Mouse (Mus musculus): ENCODE data around the gene Serpinb1c.
A peak's percentile ranks its signal among the peaks of the same experiment; 100 is the strongest.
"Not testable (repeated sequence)": the region's sequence is repeated elsewhere in the genome, so short reads cannot be mapped to it uniquely, and the experiment has no call there.

Gene Serpinb1c

GRCm38 (mm10) chr13:32898111-32898510, at the start of gene Serpinb1c:
Gene Serpinb1c (minus strand): TSS chr13:32898211.
- DNase-seq, result no peak

- DNase-seq, result not testable (repeated sequence)
Measured at GRCm38 (mm10) chr13:32939191-32939590, 41.2 kb upstream of the Serpinb1c start.

- not testable (repeated sequence) for DNase-seq
Measured at GRCm38 (mm10) chr13:32938275-32938674, 40.3 kb upstream of the Serpinb1c start.

- DNase-seq, result no peak
Measured at GRCm38 (mm10) chr13:32934706-32935381, 36.8 kb upstream of the Serpinb1c start.

- DNase-seq, result no peak
Measured at GRCm38 (mm10) chr13:32929107-32929750, 31.2 kb upstream of the Serpinb1c start.

DNA sequence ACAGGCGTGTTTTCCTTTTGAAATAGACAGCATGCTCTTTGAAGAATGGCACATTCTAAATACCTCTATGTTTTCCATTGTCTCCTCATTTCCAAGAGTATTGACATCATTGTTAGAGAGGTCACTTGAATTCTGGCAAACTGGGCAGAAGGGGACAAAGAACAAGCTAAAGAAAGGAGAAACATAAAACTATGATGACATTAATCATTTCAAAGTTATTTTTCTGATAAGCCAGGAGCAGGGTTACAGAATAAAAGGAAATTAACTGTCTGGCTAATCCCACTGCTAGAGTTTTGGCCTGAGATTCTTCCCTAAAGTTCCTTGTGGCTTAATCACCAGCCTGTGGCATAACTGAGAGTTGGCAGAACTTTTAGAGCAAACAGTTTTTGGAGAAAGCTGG, 29.2 kb upstream of the Serpinb1c start:
- DNase-seq, result no peak

GRCm38 (mm10) chr13:32926661-32927060, 28.6 kb upstream of the Serpinb1c start:
- no peak for DNase-seq

GRCm38 (mm10) chr13:32924578-32925360, 26.8 kb upstream of the Serpinb1c start:
- peak; percentile 70 for DNase-seq

DNA sequence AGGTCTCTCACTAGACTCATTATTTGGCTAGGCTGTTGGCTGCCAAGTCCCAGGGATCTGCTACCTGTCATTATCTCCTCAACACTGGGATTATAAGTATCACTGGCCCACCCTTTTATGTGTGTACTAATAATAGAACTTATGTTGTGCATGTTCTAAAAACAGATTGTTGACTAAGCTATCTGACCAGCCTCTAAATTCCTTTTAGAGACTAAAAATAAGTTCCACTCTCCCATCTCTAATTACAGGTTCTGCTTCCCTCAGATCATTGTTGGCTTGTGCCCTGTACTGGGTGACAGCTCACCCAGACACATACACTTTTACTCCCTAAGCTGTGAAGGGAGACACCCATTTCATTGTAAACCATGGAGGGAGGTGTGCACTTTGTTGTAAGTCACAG, 24.6 kb upstream of the Serpinb1c start:
- DNase-seq, result no peak

DNA sequence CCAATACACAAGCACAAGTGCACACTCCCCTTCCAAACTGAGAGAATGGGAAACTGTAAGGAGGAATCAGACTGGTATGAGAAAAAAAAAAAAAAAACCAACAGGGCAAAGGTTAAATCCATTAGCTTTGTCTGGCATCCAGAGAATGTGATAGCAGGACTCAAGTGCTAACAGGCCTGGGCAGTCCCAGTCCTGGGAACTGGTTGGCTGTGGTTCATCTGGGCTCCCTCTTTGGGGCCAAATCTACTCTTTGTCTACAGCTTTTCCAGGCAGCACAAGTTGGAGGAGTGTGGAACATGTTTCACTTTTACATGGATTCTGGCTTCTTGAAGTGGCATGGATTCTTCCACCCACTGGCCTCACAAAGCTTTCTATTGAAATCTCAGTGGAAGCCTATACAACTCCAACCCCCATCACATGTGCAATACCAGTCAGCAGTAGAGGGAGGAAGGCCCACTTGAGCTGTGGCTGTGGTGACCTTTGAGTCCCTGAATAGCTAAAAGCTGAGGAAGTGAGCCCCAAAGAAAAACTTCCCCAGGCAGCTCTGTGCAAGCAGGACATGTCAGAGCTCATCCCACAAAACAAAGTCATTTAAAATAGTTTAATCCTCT, 14.9 kb upstream of the Serpinb1c start:
- DNase-seq, result peak; percentile 40

- no peak for DNase-seq
Measured at GRCm38 (mm10) chr13:32908182-32908581, 10.2 kb upstream of the Serpinb1c start.

DNA sequence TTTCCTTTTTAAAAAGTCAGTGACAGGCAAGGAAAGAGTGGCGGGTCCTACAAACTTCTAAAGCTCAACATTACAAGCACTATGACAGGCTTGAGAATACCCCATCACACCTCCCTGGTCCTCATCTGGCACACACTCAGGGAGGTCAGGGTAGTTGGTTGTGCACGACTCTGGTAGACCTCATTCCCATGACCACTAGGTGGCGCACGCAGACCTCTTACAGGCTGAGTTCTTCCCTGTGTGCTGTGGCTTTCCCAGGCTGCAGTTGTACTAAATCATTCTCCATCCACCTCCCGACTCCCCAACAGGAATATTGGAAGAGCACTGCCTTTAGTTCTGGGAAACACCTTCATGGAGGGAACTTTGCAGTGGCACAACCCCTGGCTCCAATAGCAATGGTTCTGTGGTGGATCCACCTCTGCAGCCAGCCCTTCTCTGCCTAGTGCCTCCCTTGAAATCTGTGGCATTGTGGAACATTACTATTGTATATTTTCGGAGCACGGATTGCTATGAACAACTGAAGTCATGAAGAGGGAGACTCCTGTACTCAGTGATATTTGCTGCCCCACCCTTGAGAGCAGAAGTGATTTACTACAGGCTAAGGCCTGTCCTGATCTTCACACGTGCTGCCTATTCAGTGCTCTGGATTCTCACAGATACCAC, 5.3 kb upstream of the Serpinb1c start:
- DNase-seq, result peak; percentile 92

- DNase-seq, result peak; percentile 83
Measured at GRCm38 (mm10) chr13:32902481-32903015, 4.5 kb upstream of the Serpinb1c start.

GRCm38 (mm10) chr13:32900639-32901038, 2.6 kb upstream of the Serpinb1c start:
- peak; percentile 56 for DNase-seq

- not testable (repeated sequence) for DNase-seq
Measured at GRCm38 (mm10) chr13:32899114-32899513, 1.1 kb upstream of the Serpinb1c start.

- DNase-seq, result no peak
Measured at GRCm38 (mm10) chr13:32896931-32897330, 1.1 kb downstream of the Serpinb1c start.

DNA sequence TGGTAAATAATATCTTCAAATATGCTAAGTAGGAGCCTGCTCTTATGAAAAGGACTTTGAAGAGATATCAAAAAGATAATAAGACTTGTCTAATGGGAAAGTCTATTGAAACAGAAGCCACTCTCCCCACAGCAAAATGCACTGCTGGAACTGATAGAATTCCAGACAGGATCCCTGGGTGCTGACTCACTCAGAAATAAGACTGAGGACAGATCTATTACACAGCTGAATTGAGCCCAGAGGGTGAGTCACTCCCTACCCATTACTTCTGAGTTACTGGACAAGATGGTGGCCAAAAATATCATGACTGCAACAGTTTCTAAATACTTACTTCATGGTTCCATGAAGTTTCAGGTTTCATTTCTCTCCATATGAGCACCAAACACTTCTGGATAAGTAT, 13.3 kb downstream of the Serpinb1c start:
- DNase-seq, result no peak

DNA sequence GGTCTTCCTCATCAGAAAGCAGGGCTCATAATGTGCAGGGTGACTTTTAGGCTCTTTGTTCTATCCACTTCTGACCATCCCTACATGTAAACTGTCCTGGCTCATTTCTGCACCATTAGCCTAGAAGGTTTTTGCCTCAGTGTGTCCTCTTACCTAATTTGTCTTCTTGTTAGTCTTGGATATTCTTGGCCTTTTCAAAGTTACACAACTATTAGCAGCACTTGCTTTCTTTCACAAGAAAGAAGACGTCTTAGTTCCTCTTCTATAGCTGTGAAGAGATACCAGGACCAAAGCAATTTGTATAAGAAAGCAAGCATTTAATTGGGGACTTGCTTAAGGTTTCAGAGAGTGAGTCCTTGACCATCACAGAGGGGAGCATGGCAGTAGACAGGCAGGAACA, 24.1 kb downstream of the Serpinb1c start:
- DNase-seq, result no peak

DNA sequence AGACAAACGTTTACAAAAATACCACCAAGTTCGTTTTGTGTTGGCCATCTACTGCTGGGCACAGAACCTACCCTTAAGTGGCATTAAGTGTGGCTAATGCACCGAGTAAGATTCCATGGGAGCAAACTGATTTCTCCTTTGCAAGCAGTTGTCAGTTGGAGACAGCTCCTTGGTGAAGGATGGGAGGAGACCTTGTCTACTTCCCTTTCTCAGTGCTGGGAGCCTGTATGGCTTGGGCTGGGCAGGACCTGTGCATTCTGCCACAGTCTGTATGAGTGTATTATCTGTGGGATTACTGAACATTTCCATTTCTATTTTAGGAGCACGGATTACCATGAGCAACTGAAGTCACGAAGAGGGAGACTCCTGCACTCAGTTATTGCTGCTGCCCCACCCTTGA, 29.2 kb downstream of the Serpinb1c start:
- no peak for DNase-seq

DNA sequence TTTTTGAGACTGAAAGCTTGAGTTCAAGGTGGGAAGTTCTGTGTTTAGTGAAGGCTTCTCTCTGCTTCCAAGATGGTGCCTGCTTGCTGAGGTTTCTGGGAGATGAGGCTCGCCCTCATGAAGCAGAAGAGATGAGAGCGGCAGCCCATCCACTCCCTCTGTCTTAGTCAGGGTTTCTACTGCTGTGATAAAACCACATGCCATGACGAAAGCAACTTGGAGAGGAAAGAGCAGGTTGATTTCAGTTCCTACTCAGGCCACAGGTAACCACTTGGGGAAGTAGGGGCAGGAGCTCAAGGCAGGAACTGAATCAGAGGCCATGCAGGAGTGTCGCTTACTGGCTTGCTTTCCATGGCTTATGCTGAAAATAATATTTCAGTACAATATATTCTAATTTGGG, 29.8 kb downstream of the Serpinb1c start:
- not testable (repeated sequence) for DNase-seq

- no peak for DNase-seq
Measured at GRCm38 (mm10) chr13:32867030-32867429, 31.0 kb downstream of the Serpinb1c start.

GRCm38 (mm10) chr13:32866484-32866883, 31.5 kb downstream of the Serpinb1c start:
- DNase-seq, result peak; percentile 72

Measured in kidney, postnatal 14 days (tissue).